Mouse (Mus musculus): Measurements from ENCODE around the gene Csrp1.

The Csrp1 gene

GRCm38 (mm10) chr1:135778780-135779535 is 59.1 kb downstream of the Csrp1 start, which contains the start of gene Tnni1:
TSS of gene Tnni1 (plus strand) at chr1:135779434.
- DNase-seq, result no peak

GRCm38 (mm10) chr1:135780649-135781048 is 60.8 kb downstream of the Csrp1 start:
- DNase-seq, result no peak

GRCm38 (mm10) chr1:135781220-135781619 is 61.4 kb downstream of the Csrp1 start:
- DNase-seq, result peak; percentile 76

GRCm38 (mm10) chr1:135782816-135783215 is 63.0 kb downstream of the Csrp1 start:
- no peak for DNase-seq

- peak; percentile 74 for DNase-seq
Measured at GRCm38 (mm10) chr1:135787799-135788198, 67.9 kb downstream of the Csrp1 start.

- peak; percentile 25 for DNase-seq
Measured at GRCm38 (mm10) chr1:135788708-135789107, 68.8 kb downstream of the Csrp1 start.

GRCm38 (mm10) chr1:135789815-135790214 is 70.0 kb downstream of the Csrp1 start:
- peak; percentile 69 for DNase-seq

- DNase-seq, result no peak
Measured at GRCm38 (mm10) chr1:135792143-135792939, 72.5 kb downstream of the Csrp1 start.

- no peak for DNase-seq
Measured at GRCm38 (mm10) chr1:135793370-135794215, 73.7 kb downstream of the Csrp1 start.

- DNase-seq, result no peak
Measured at GRCm38 (mm10) chr1:135794216-135795134, 74.6 kb downstream of the Csrp1 start.

GRCm38 (mm10) chr1:135798492-135798891 is 78.6 kb downstream of the Csrp1 start:
- no peak for DNase-seq

- no peak for DNase-seq
Measured at GRCm38 (mm10) chr1:135799109-135799627, 79.3 kb downstream of the Csrp1 start.

GRCm38 (mm10) chr1:135800192-135800950 is 80.5 kb downstream of the Csrp1 start:
- no peak for DNase-seq
